Mouse (Mus musculus) liver, embryonic 13.5 days (tissue): ENCODE measurements around the gene Cplx1. TPM values are rescaled to one million over a fixed set of nuclear protein-coding genes. Genes with fewer than 3 reads are reported as not detected.

Experiments used
- ATAC-seq: fragments of 200-750 bp; cut with Nextera tagmentation; 2 replicates; pipeline ENCODE4 v1.8.0; 2017; ENCODE audit warnings: low read depth, mild to moderate bottlenecking, moderate number of reproducible peaks, moderate library complexity
- DNase-seq: peaks from one replicate; pipeline ENCODE4 v3.0.0; 2022
- H3K27ac ChIP-seq: fragments of 300-500 bp; sonication (generic); 2 replicates; pipeline ENCODE4 v1.5.1; 2015; ENCODE audit warnings: moderate library complexity, mild to moderate bottlenecking, inconsistent platforms
- H3K27me3 ChIP-seq: fragments of 300-500 bp; sonication (generic); 2 replicates; pipeline ENCODE4 v1.6.1; 2015; ENCODE audit warnings: mild to moderate bottlenecking, inconsistent platforms
- H3K36me3 ChIP-seq: fragments of 300-500 bp; sonication (generic); 2 replicates; pipeline ENCODE4 v1.6.1; 2015; ENCODE audit warnings: mild to moderate bottlenecking, inconsistent platforms
- H3K4me1 ChIP-seq: fragments of 300-500 bp; sonication (generic); replicated peaks from 2 replicates; pipeline ENCODE4 v1.6.1; 2015; ENCODE audit warnings: inconsistent platforms
- H3K4me2 ChIP-seq: fragments of 300-500 bp; sonication (generic); 2 replicates; pipeline ENCODE4 v1.6.1; 2015; ENCODE audit warnings: inconsistent platforms, mild to moderate bottlenecking, moderate library complexity
- H3K4me3 ChIP-seq: fragments of 300-500 bp; sonication (generic); replicated peaks from 2 replicates; pipeline ENCODE4 v1.5.1; 2015; ENCODE audit warnings: mild to moderate bottlenecking, inconsistent platforms
- H3K9ac ChIP-seq: fragments of 300-500 bp; sonication (generic); 2 replicates; pipeline ENCODE4 v1.6.1; 2015; ENCODE audit warnings: mild to moderate bottlenecking, inconsistent platforms
- H3K9me3 ChIP-seq: fragments of 300-500 bp; sonication (generic); replicated peaks from 2 replicates; pipeline ENCODE4 v1.6.1; 2016; ENCODE audit warnings: inconsistent platforms
- WGBS: fragments of 180-500 bp; shearing (Covaris S2); methylation state at CpG from one replicate; pipeline ENCODE4 v1.1.7; 2015; ENCODE audit not compliant: insufficient replicate concordance; 5-methylcytosine and 5-hydroxymethylcytosine counted together
- polyA plus RNA-seq: library from polyadenylated mRNA; unstranded; fragments of >200 nt; fragmentation: Nextera tagmentation; extraction: Ambion mirVana; gene quantifications from 2 replicates; pipeline ENCODE4 v1.2.1, GENCODE M21; 2015

Cplx1 gene
- polyA plus RNA-seq, result 0.06 and 0.09 TPM in 2 replicates

- Histone ChIP-seq H3K4me2 (peak within 1 kb of the TSS; percentile 38), H3K4me1 (peaks cover 9% of the 10 kb centered on the region; the same call in 1 of the 2 replicates), H3K9ac (no peak within 1 kb of the TSS), H3K9me3 (no peaks in the 10 kb centered on the region), H3K36me3 (no peaks in the 10 kb centered on the region), H3K27ac (no peak within 1 kb of the TSS), H3K4me3 (peak within 1 kb of the TSS; percentile 28), H3K27me3 (peaks cover 73% of the 10 kb centered on the region)
- ATAC-seq (no peak), DNase-seq (peak; percentile 6)
- WGBS, result 3% methylated on average over 46 of the region's 56 CpGs
Observed at GRCm38 (mm10) chr5:108549489-108550206, at the start of gene Cplx1. Gene Cplx1, minus strand, starts transcription at chr5:108550024.

GRCm38 (mm10) chr5:108581361-108581891, 31.6 kb upstream of the Cplx1 start:
- H3K36me3 ChIP-seq, result peaks cover 87% of the 10 kb centered on the region
- ATAC-seq, result no peak

GRCm38 (mm10) chr5:108573054-108573453, 23.2 kb upstream of the Cplx1 start:
- WGBS, result 87% methylated on average over 6 of the region's 6 CpGs
- peaks cover 97% of the 10 kb centered on the region for H3K36me3 ChIP-seq
- H3K4me1 ChIP-seq, result no peaks in the 10 kb centered on the region
- no peaks in the 10 kb centered on the region for H3K27me3 ChIP-seq
- no peak overlapping the region for H3K27ac ChIP-seq
- H3K4me2 ChIP-seq, result no peak overlapping the region
- no peak overlapping the region for H3K9ac ChIP-seq
- no peak overlapping the region for H3K4me3 ChIP-seq
- H3K9me3 ChIP-seq, result no peaks in the 10 kb centered on the region
- no peak for ATAC-seq
- DNase-seq, result no peak

More at GRCm38 (mm10) chr5:108581361-108581891, 31.6 kb upstream of the Cplx1 start:
- no peak overlapping the region for H3K27ac ChIP-seq
- H3K4me1 ChIP-seq, result no peaks in the 10 kb centered on the region
- no peak overlapping the region for H3K9ac ChIP-seq
- H3K27me3 ChIP-seq, result no peaks in the 10 kb centered on the region
- 83% methylated on average over 3 of the region's 3 CpGs for WGBS
- H3K4me3 ChIP-seq, result no peak overlapping the region
- no peaks in the 10 kb centered on the region for H3K9me3 ChIP-seq
- no peak for DNase-seq
- H3K4me2 ChIP-seq, result no peak overlapping the region

- no peak for DNase-seq
- ATAC-seq, result no peak
- WGBS, result 82% methylated on average over 1 of the region's 1 CpGs
- Histone ChIP-seq H3K9me3 (no peaks in the 10 kb centered on the region), H3K4me1 (no peaks in the 10 kb centered on the region), H3K4me3 (no peak overlapping the region), H3K9ac (no peak overlapping the region), H3K4me2 (no peak overlapping the region), H3K36me3 (peaks cover 85% of the 10 kb centered on the region), H3K27me3 (no peaks in the 10 kb centered on the region), H3K27ac (no peak overlapping the region)
Observed at GRCm38 (mm10) chr5:108570991-108571390, 21.2 kb upstream of the Cplx1 start.

- no peak for ATAC-seq
- 80% methylated on average over 2 of the region's 2 CpGs for WGBS
- H3K4me2 ChIP-seq, result no peak overlapping the region
- no peaks in the 10 kb centered on the region for H3K9me3 ChIP-seq
- H3K9ac ChIP-seq, result no peak overlapping the region
- no peaks in the 10 kb centered on the region for H3K27me3 ChIP-seq
- H3K4me1 ChIP-seq, result no peaks in the 10 kb centered on the region
- H3K36me3 ChIP-seq, result peaks cover 48% of the 10 kb centered on the region
- H3K27ac ChIP-seq, result no peak overlapping the region
- no peak for DNase-seq
- H3K4me3 ChIP-seq, result no peak overlapping the region
Observed at GRCm38 (mm10) chr5:108567104-108567503, 17.3 kb upstream of the Cplx1 start.

GRCm38 (mm10) chr5:108566523-108566922, 16.7 kb upstream of the Cplx1 start:
- no peaks in the 10 kb centered on the region for H3K27me3 ChIP-seq
- H3K4me2 ChIP-seq, result no peak overlapping the region
- no peaks in the 10 kb centered on the region for H3K4me1 ChIP-seq
- H3K4me3 ChIP-seq, result no peak overlapping the region
- no peak overlapping the region for H3K9ac ChIP-seq
- ATAC-seq (no peak), DNase-seq (no peak)
- no peaks in the 10 kb centered on the region for H3K9me3 ChIP-seq
- H3K27ac ChIP-seq, result no peak overlapping the region
- H3K36me3 ChIP-seq, result peaks cover 42% of the 10 kb centered on the region
- 64% methylated on average over 4 of the region's 4 CpGs for WGBS

- DNase-seq (no peak), ATAC-seq (no peak)
- no peak overlapping the region for H3K9ac ChIP-seq
- H3K27me3 ChIP-seq, result no peaks in the 10 kb centered on the region
- H3K4me1 ChIP-seq, result no peaks in the 10 kb centered on the region
- no peak overlapping the region for H3K27ac ChIP-seq
- H3K9me3 ChIP-seq, result no peaks in the 10 kb centered on the region
- H3K4me2 ChIP-seq, result no peak overlapping the region
- H3K36me3 ChIP-seq, result peaks cover 31% of the 10 kb centered on the region
- WGBS, result 72% methylated on average over 2 of the region's 2 CpGs
- no peak overlapping the region for H3K4me3 ChIP-seq
Observed at GRCm38 (mm10) chr5:108565381-108565780, 15.6 kb upstream of the Cplx1 start.

- 66% methylated on average over 3 of the region's 3 CpGs for WGBS
- Histone ChIP-seq H3K4me1 (no peaks in the 10 kb centered on the region), H3K9me3 (no peaks in the 10 kb centered on the region), H3K27ac (no peak overlapping the region), H3K4me2 (no peak overlapping the region), H3K9ac (no peak overlapping the region), H3K36me3 (peaks cover 20% of the 10 kb centered on the region), H3K4me3 (no peak overlapping the region), H3K27me3 (no peaks in the 10 kb centered on the region)
- ATAC-seq, result no peak
- no peak for DNase-seq
Observed at GRCm38 (mm10) chr5:108564346-108564745, 14.5 kb upstream of the Cplx1 start.

- no peaks in the 10 kb centered on the region for H3K4me1 ChIP-seq
- ATAC-seq, result no peak
- no peak overlapping the region for H3K4me2 ChIP-seq
- H3K27ac ChIP-seq, result no peak overlapping the region
- 0 out of 2 replicates have a peak, but pooled peaks cover 2% of the 10 kb centered on the region for H3K27me3 ChIP-seq
- WGBS, result 47% methylated on average over 2 of the region's 2 CpGs
- H3K4me3 ChIP-seq, result no peak overlapping the region
- H3K36me3 ChIP-seq, result peaks cover 2% of the 10 kb centered on the region
- no peaks in the 10 kb centered on the region for H3K9me3 ChIP-seq
- DNase-seq, result no peak
- no peak overlapping the region for H3K9ac ChIP-seq
Observed at GRCm38 (mm10) chr5:108562483-108562882, 12.7 kb upstream of the Cplx1 start.

- no peak for ATAC-seq
- no peaks in the 10 kb centered on the region for H3K36me3 ChIP-seq
- 65% methylated on average over 4 of the region's 4 CpGs for WGBS
- peaks cover 36% of the 10 kb centered on the region for H3K27me3 ChIP-seq
- H3K27ac ChIP-seq, result no peak overlapping the region
- H3K4me1 ChIP-seq, result no peaks in the 10 kb centered on the region
- no peaks in the 10 kb centered on the region for H3K9me3 ChIP-seq
- H3K4me2 ChIP-seq, result no peak overlapping the region
- DNase-seq, result no peak
- no peak overlapping the region for H3K9ac ChIP-seq
- no peak overlapping the region for H3K4me3 ChIP-seq
Observed at GRCm38 (mm10) chr5:108556986-108557385, 7.2 kb upstream of the Cplx1 start.

GRCm38 (mm10) chr5:108554041-108554440, 4.2 kb upstream of the Cplx1 start:
- no peak overlapping the region for H3K27ac ChIP-seq
- H3K4me2 ChIP-seq, result no peak overlapping the region
- peaks cover 66% of the 10 kb centered on the region for H3K27me3 ChIP-seq
- 52% methylated on average over 1 of the region's 1 CpGs for WGBS
- no peak overlapping the region for H3K9ac ChIP-seq
- DNase-seq (no peak), ATAC-seq (no peak)
- H3K36me3 ChIP-seq, result no peaks in the 10 kb centered on the region
- H3K9me3 ChIP-seq, result no peaks in the 10 kb centered on the region
- H3K4me3 ChIP-seq, result no peak overlapping the region
- H3K4me1 ChIP-seq, result peaks cover 9% of the 10 kb centered on the region; the same call in 1 of the 2 replicates

- H3K9ac ChIP-seq, result no peak overlapping the region
- H3K27ac ChIP-seq, result no peak overlapping the region
- no peaks in the 10 kb centered on the region for H3K9me3 ChIP-seq
- WGBS, result 9% methylated on average over 16 of the region's 16 CpGs
- peak overlapping the region; percentile 38 for H3K4me2 ChIP-seq
- peaks cover 9% of the 10 kb centered on the region; the same call in 1 of the 2 replicates for H3K4me1 ChIP-seq
- ATAC-seq (no peak), DNase-seq (no peak)
- H3K27me3 ChIP-seq, result peaks cover 73% of the 10 kb centered on the region
- H3K4me3 ChIP-seq, result peak overlapping the region; percentile 28; the same call in 1 of the 2 replicates
- no peaks in the 10 kb centered on the region for H3K36me3 ChIP-seq
Observed at GRCm38 (mm10) chr5:108550207-108550594, 377 bp upstream of the Cplx1 start.
